Mouse (Mus musculus): ENCODE measurements around the gene Tab1. TPM values are rescaled to one million over a fixed set of nuclear protein-coding genes. Genes with fewer than 3 reads are reported as not detected.
A peak's percentile ranks its signal among the peaks of the same experiment; 100 is the strongest.

Tab1 gene
- polyA plus RNA-seq, 1 experiment = 50.0 TPM

DNA sequence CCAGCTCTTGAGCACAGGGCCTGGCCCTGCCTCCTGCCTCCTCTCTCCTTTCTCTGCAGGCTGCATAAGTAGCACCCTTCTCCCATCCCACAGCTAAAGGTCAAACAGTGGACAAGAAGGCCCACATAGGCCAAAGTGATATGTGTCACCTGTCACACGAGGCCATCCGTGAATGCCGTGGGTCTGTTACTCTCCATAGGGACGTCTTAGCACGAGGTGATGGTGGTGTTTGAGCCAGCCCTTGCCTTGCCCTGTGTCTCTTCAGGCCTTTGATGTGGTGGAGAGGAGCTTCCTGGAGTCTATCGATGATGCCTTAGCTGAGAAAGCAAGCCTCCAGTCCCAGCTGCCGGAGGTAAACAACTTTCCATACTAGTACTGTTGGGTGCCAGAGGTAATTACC lies 16.6 kb downstream of the Tab1 start:
- Histone ChIP-seq H3K27me3 (ENCODE audit: control insufficient read depth, insufficient read depth, low read length) (no peaks in the 10 kb centered on the region), H3K4me1 (ENCODE audit: control insufficient read depth, insufficient read depth, low read length) (peaks cover 5% of the 10 kb centered on the region; the same call in 1 of the 2 replicates), H3K4me3 (replicated peaks; ENCODE audit: insufficient read depth, low read depth, low read length) (no peak overlapping the region), H3K27ac (ENCODE audit: insufficient read depth, low read length) (no peak overlapping the region)
- no peak for DNase-seq
- TF ChIP-seq POLR2A (IDR thresholded peaks at IDR 0.05; ENCODE audit: borderline replicate concordance, insufficient read depth, low read length) = no peak
- no peak for TF ChIP-seq CTCF (IDR thresholded peaks at IDR 0.05; ENCODE audit: borderline replicate concordance, insufficient read depth, low read depth, low read length)
- WGBS = 94% methylated on average over 7 of the region's 7 CpGs

DNA sequence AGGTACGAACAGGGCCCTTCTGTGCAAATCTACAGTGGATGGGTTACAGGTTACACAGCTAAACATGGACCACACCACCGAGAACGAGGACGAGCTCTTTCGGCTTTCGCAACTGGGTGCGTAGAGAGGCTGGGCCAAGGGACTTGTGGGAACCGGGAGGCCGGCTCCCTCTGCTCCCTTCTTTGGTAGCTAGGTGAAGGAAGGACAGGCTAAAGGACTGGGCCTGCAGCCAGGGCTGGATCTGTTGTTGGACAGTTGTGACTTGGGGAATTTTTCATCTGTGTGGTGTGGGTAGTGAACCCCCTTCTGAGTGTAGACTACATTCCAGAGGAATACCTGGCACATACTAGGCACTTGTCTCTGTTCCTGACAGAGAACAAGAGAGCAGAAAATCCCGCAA lies 19.7 kb downstream of the Tab1 start:
- Histone ChIP-seq H3K4me3 (replicated peaks; ENCODE audit: insufficient read depth, low read depth, low read length) (no peak overlapping the region), H3K27ac (ENCODE audit: insufficient read depth, low read length) (no peak overlapping the region), H3K27me3 (ENCODE audit: control insufficient read depth, insufficient read depth, low read length) (no peaks in the 10 kb centered on the region), H3K4me1 (ENCODE audit: control insufficient read depth, insufficient read depth, low read length) (peaks cover 11% of the 10 kb centered on the region)
- TF ChIP-seq CTCF (IDR thresholded peaks at IDR 0.05; ENCODE audit: borderline replicate concordance, insufficient read depth, low read depth, low read length) (no peak), POLR2A (IDR thresholded peaks at IDR 0.05; ENCODE audit: borderline replicate concordance, insufficient read depth, low read length) (no peak)
- 92% methylated on average over 10 of the region's 10 CpGs for WGBS
- no peak for DNase-seq

DNA sequence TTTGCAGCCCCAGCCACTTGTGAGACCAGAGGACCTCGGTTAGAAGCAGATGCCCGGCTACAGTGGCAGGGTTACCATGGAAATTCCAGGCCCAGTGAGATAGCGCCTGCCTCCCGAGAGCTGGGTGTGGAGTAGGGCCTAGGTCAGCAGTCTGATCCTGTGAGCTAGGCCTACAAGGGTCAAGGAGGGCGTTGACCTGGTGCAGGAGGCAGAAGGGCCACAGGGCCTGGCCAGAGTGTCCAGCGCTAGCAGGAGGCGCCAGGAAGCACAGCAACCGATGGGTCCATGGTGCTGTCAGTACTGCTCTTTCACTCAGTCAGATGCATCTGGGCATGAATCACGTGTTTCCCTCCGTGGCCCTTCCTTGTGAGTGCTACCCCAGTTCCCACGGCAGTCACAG lies 20.8 kb downstream of the Tab1 start:
- no peak for DNase-seq
- no peaks in the 10 kb centered on the region for H3K27me3 ChIP-seq (ENCODE audit: control insufficient read depth, insufficient read depth, low read length)
- 72% methylated on average over 11 of the region's 11 CpGs for WGBS
- H3K4me3 ChIP-seq (replicated peaks; ENCODE audit: insufficient read depth, low read depth, low read length) = no peak overlapping the region
- no peak overlapping the region for H3K27ac ChIP-seq (ENCODE audit: insufficient read depth, low read length)
- no peak for TF ChIP-seq POLR2A (IDR thresholded peaks at IDR 0.05; ENCODE audit: borderline replicate concordance, insufficient read depth, low read length)
- TF ChIP-seq CTCF (IDR thresholded peaks at IDR 0.05; ENCODE audit: borderline replicate concordance, insufficient read depth, low read depth, low read length) = no peak
- peaks cover 17% of the 10 kb centered on the region for H3K4me1 ChIP-seq (ENCODE audit: control insufficient read depth, insufficient read depth, low read length)

- 84% methylated on average over 8 of the region's 8 CpGs for WGBS
- no peak for TF ChIP-seq POLR2A (IDR thresholded peaks at IDR 0.05; ENCODE audit: borderline replicate concordance, insufficient read depth, low read length)
- no peak for TF ChIP-seq CTCF (IDR thresholded peaks at IDR 0.05; ENCODE audit: borderline replicate concordance, insufficient read depth, low read depth, low read length)
- DNase-seq = no peak
- Histone ChIP-seq H3K4me3 (replicated peaks; ENCODE audit: insufficient read depth, low read depth, low read length) (no peak overlapping the region), H3K27me3 (ENCODE audit: control insufficient read depth, insufficient read depth, low read length) (no peaks in the 10 kb centered on the region), H3K27ac (ENCODE audit: insufficient read depth, low read length) (no peak overlapping the region), H3K4me1 (ENCODE audit: control insufficient read depth, insufficient read depth, low read length) (peaks cover 31% of the 10 kb centered on the region)
These were observed 22.8 kb downstream of the Tab1 start for GRCm38 (mm10) chr15:80155707-80156106.

- peaks cover 46% of the 10 kb centered on the region for H3K4me1 ChIP-seq (ENCODE audit: control insufficient read depth, insufficient read depth, low read length)
- H3K27ac ChIP-seq (ENCODE audit: insufficient read depth, low read length) = no peak overlapping the region
- peak in 1 of 2 experiments; percentile 46 for DNase-seq
- H3K27me3 ChIP-seq (ENCODE audit: control insufficient read depth, insufficient read depth, low read length) = no peaks in the 10 kb centered on the region
- no peak for TF ChIP-seq CTCF (IDR thresholded peaks at IDR 0.05; ENCODE audit: borderline replicate concordance, insufficient read depth, low read depth, low read length)
- no peak for TF ChIP-seq POLR2A (IDR thresholded peaks at IDR 0.05; ENCODE audit: borderline replicate concordance, insufficient read depth, low read length)
- no peak overlapping the region for H3K4me3 ChIP-seq (replicated peaks; ENCODE audit: insufficient read depth, low read depth, low read length)
- 57% methylated on average over 22 of the region's 22 CpGs for WGBS
These were observed 24.4 kb downstream of the Tab1 start for GRCm38 (mm10) chr15:80157197-80157943.

DNA sequence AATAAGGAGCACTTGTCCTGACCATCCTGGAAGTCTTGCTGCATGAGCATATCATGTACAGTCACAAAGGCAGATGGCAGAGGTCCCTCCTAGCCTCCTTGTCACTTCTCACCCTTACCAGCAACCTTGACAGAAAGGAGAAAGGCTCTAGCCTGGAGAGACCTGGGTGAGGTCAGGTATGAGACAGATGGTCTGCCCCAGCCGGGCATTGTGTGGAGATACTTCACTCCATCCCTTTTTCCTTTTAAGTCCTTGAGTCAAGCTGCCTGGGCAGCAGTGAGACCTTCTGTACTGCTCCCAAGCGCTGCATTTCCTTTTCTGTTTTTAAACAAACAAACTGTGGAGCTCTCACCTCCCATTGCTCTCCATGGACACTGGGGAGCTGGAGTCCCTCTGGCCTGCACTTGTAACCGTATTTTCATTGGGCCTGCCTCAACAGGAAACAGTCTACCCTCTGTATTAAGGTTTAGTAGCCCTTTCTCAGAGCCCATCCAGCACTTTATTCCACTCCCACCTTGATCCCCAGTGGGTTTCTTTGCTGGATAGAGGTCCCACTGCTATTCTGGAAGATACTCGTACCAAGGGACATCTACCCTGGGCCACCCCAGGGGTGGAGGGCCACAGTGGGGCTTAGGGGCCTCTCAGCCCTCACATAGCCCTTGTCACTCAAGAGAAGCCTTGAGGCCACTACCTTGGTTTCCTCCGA lies 25.2 kb downstream of the Tab1 start:
- peak in 1 of 2 experiments; percentile 40 for DNase-seq
- 51% methylated on average over 5 of the region's 5 CpGs for WGBS
- Histone ChIP-seq H3K27me3 (ENCODE audit: control insufficient read depth, insufficient read depth, low read length) (no peaks in the 10 kb centered on the region), H3K4me3 (replicated peaks; ENCODE audit: insufficient read depth, low read depth, low read length) (no peak overlapping the region), H3K27ac (ENCODE audit: insufficient read depth, low read length) (no peak overlapping the region), H3K4me1 (ENCODE audit: control insufficient read depth, insufficient read depth, low read length) (peaks cover 54% of the 10 kb centered on the region)
- TF ChIP-seq POLR2A (IDR thresholded peaks at IDR 0.05; ENCODE audit: borderline replicate concordance, insufficient read depth, low read length) (no peak), CTCF (IDR thresholded peaks at IDR 0.05; ENCODE audit: borderline replicate concordance, insufficient read depth, low read depth, low read length) (no peak)

- 29% methylated on average over 4 of the region's 4 CpGs for WGBS
- no peak for DNase-seq
- no peak overlapping the region for H3K27ac ChIP-seq (ENCODE audit: insufficient read depth, low read length)
- H3K27me3 ChIP-seq (ENCODE audit: control insufficient read depth, insufficient read depth, low read length) = no peaks in the 10 kb centered on the region
- TF ChIP-seq CTCF (IDR thresholded peaks at IDR 0.05; ENCODE audit: borderline replicate concordance, insufficient read depth, low read depth, low read length) (no peak), POLR2A (IDR thresholded peaks at IDR 0.05; ENCODE audit: borderline replicate concordance, insufficient read depth, low read length) (no peak)
- H3K4me3 ChIP-seq (replicated peaks; ENCODE audit: insufficient read depth, low read depth, low read length) = no peak overlapping the region
- H3K4me1 ChIP-seq (ENCODE audit: control insufficient read depth, insufficient read depth, low read length) = peaks cover 57% of the 10 kb centered on the region
These were observed 25.8 kb downstream of the Tab1 start for GRCm38 (mm10) chr15:80158707-80159090.

All from cerebellum, adult 2 months (tissue).